Mouse (Mus musculus) lung, postnatal 25 days (tissue): ENCODE results near the gene Phactr2.

Experiments used
- DNase-seq: peaks from one replicate; pipeline ENCODE4 v3.0.0; 2022; ENCODE audit warnings: low spot score

Phactr2 gene

DNA sequence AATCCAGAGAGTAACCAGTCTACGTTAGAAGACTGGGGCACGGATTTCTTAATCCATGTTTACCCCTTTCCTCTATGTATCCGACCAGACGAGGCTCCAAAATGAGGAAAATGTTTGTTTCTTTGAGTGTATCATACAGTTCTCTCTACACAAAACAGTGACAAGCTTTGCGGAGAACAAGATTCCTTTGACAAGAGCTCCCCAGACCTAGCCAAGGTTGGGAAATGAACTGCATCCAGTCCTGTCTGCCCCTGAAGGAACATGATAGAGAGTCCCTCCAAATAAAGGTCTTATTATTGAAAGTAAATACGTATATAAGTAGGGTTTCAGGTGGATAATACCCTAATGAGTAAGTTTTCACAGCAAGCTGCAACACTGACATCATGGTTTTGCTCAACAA is 199.1 kb downstream of the Phactr2 start:
- no peak for DNase-seq

DNA sequence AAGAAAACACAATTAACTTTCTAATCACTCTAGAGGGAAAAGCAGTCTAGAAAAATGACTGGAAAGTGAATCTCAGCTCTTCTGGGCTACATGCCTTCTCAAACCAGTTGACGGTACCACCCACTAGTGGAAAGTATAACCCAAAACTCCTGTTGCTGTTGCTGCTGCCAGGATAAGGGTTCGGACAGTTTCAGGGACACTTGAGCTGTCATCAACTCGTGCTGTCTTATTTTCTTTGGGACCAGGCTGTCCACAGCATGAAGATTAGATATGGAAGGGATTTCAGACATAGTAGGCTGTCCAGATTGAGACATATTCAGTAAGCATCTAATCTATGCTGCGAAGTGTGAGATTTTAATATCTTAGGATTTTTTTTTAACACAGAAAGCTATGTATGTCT is 199.5 kb downstream of the Phactr2 start:
- DNase-seq, result no peak

DNA sequence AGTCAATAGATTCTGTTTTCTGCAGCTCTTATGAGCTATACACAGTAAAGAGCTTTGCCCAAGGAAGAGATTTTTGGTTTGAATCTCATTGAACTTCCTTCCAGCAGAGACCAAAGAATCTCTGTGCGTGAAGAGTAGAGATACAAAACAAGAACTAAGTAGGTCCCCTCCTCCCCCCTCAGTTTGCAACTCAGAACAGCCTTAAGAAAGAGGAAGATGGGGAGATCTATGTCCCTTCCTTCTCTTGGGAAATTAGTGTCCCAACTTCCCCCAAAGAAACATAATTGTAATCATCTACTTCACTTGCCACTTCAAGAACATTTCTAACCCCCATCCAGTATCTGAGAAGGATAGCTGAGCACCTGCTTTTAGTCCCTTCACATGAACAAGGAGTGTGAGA is 200.5 kb downstream of the Phactr2 start:
- no peak for DNase-seq

DNA sequence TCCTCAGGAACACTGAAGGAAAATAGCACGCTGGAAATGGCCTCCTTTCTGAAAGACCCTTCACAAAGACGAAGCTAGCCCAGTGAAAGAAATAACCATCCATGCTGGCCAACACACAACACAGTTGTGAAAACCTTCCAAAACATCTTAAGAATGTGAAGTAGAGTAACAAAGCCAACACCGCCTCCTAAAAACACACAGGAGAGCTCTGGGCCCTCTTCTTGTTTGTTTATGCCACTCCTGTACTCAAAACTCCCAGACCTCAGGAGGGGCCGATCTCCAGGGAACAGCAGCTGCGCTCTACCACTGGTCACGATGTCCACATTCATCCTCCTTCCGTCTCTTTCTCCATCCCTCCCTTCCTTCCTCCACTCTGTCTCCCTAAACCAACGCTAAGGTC is 202.5 kb downstream of the Phactr2 start:
- peak; percentile 54 for DNase-seq

DNA sequence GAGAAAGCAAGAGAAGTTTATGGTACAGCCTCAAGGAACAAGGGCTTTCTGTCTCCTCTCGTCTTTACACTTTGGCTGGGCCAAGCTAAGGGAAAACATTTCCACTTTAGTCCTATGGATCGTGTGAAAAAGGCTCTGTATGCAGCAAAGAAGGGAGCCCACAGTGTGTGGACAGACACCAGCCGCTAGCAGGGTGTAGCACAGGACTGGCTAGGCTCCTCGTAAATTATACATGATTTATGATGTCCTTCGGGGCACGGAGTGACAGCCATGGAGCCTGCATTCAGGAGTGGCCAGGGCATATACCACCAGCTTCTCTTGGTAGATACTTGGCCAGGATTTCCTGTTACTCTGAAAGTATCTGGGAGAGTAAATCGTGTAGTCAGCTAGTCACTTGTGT is 203.1 kb downstream of the Phactr2 start:
- DNase-seq, result no peak

DNA sequence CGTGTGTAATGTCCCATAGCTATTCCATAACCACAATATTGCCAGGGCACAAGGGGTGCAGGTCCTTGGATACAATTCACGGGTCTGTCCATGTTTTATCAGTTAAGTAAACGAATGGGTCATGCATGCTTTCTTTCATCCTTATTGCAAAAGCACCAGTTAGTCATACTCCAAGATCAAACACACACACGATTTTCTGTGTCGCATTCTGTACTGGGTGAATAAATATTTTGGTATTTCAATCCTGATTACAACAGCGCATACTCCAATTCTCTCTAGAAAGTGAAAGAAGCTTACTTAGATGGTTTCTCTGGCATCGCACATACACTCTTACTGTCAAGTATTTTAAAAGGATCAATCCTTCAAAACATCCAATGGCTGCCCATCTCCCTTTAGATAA is 203.9 kb downstream of the Phactr2 start:
- DNase-seq, result no peak

DNA sequence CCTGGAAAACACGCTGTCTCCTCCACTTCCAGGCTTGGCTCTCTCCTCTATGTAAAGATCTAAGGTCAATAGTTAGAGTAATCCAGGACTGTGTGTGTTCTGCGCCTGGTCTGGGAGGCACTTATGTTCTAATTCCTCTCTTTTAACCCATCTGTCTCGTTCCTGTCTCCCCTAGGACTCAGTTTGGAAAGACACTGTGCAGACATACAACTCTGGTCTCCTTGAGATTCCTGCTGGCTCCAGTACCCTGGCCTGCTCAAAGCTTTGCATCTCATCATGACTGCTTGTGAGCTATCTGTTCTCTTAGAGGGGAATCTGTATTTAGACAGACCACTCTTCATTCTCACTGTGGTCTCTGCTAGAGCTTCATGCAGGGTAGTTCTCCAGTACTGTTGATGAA is 215.0 kb downstream of the Phactr2 start:
- no peak for DNase-seq

DNA sequence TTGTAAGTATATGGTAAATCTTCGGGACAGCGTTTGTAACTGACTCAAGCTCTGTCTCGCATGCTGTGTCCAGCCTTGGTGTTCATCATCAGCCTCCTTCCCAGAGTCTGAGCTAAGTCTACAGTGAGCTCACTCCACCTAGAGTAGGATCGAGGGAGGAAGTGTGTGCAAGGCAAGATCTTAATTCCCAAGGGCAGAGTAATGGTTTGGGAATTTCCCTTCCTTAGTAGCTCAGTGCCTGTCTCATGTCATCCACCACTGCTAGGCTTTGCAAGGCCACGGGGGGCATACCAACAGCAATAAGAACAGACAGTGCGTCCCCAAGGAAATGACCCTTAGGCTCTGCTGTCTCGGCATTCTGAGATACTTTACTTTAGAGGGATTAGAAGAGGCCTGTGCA is 218.0 kb downstream of the Phactr2 start:
- peak; percentile 24 for DNase-seq

DNA sequence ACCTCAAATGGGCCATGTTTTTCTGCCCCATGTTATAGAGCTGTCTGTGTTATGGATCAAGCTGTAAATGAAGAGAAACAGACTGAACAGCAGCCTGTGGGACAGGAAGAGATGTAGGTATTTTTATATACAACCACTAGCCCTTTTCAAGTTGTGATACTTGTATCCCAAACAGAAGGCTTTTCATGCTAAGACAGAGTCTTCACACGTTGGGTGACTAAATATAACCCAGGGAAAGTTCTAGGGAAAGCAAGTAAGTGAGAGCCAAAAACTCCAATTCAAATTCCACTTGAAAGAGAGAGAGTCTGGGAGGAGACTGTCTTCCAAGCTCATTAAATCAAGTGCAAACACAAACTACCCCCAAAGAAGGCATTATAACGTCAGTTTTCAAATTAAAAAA is 223.9 kb downstream of the Phactr2 start:
- no peak for DNase-seq

DNA sequence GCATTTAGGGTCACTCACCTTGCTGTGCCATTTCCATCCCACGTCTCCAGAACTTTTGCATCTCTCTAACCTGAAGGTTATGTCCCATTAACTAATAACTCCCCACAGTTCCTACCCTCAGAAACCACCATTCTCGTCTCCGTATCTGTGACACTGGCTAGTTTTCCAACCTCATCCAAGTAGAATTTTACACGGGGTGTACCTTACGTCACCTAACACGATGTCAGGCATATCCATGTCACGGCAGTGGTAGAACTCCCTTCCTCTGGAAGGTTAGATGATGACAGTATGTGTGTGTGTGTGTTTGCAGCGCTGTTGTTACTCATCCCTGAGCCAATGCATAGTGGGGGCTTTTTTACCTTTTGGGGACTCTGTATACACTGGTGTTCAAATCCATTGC is 225.1 kb downstream of the Phactr2 start:
- no peak for DNase-seq

DNA sequence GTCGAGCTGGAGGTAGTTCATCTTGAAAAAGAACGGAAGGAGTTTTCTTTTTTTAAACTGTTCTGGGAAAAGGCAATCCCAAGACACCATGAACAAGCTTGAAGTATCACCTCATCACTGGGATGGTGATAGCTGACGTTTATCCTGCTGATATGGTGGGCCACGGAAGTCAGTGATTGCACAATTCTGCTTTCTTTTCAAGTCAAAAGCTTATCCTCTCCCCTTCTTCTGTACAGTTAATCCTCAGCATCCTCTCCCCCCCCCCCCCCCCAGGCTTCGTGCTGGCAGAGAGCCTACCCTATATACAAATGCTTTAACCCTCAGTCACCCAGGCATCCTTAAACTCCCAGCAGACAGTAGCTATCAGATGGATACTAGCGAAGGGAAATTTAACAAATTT is 228.5 kb downstream of the Phactr2 start:
- no peak for DNase-seq

DNA sequence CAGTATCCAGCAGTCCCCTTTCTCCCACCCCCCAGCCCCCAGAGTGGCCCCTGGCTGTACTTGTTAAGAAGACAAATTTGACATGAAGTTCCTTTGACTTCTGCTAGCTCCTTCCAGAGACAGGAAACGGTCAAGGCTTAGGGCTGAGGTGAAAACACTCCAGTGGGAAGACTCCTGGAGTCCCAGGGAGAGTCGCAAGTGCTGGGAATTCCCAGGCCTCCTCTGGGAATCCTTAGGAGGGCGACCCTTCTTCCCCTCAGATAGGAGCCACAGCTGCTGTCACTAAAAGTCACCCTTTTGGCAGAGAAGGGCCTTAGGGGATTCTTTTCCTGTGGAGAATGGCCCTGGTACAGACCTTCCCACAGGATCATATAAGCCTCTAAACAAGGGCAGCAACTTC is 230.0 kb downstream of the Phactr2 start:
- DNase-seq, result no peak

DNA sequence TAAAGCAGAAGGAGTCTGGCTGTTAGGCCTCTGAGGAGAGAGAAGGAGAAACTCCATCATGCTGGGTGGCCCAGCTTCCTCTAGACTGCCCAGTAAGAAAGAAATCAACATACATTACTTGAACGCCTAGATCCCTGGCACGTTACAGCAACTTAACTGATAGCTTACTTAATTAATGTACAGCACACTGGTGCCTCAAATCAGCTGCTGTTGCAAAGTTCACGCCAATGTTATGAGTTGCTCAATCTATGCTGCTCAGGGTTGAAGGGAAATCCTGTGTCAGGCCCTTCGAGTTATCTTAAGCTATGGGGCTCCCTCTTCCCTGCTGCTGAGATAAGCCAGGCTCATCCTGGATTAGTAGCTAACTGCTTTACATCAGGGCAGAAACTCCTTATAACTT is 233.8 kb downstream of the Phactr2 start:
- DNase-seq, result no peak

DNA sequence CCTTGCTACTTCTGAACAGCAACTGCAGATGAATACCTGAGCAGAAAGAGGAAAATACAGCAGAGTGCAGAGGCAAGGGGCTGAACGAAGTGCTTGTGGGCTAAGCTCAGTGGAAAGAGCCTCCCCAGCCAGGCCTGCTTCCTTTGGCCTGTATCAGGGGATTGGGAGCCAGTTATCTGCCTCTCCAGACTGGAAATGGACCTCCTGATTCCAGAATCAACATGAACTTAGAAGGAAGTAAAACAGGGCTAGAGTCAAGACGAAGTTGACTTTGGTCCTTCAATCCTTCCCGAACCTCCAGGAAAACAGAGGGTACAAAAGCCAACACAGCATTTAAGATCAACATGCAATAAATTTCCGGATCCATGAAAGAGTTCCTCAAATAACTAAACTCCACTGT is 236.0 kb downstream of the Phactr2 start:
- no peak for DNase-seq

DNA sequence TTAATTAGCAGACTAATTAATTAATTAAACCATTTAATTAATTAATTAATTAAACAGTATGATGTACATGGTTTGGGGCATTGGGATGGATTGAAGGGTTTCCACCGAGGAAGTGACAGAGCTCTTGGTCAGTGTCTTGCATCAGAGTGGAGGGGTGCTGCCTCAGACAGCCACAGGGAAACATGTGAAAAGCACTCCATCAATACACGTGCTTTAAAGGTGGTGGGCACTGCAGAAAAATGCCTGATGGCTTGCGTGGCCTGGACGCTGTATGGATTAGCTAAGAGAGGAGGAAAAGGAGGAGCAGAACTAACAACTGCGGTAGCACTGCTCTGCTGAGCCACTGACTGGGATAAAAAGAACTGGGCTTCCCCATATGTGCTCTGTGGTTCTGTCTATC is 237.3 kb downstream of the Phactr2 start:
- no peak for DNase-seq

DNA sequence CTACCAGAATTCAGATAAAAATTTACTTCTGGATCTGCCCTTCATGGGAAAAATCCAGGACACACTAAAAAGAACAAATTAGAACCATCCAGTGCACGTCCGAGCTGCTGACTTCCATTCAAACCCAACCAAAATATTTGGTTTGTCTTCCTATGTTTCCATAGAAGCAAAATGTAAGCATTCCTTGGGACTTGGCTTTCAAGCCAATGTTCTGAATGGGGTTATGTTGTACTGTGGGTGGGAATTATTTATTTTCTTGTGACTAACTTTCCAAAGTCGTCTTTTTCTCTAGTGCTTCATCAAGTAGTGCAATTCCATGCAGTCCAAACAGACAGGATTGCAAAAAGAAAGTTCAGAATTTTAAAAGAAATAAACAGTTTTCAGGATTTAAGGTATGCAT is 239.7 kb downstream of the Phactr2 start:
- DNase-seq, result no peak

DNA sequence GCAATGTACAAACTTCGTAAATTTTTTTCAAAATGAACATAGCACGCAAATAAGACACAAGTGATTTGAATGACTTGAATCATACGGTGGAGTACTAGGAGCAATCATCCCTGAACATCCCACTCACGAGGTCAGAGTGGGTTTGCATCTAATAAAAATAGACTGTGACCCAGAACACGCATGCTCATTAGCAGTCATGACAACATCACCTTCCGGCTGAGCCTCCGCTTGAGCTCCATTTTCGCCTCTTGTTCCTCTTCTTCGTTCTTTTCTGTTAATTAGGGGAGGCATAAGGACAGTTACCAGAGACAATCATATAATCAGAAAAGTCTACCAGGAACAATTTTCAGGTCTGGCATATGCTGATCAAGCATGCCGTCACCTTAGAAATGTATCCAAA is 240.3 kb downstream of the Phactr2 start:
- DNase-seq, result no peak

DNA sequence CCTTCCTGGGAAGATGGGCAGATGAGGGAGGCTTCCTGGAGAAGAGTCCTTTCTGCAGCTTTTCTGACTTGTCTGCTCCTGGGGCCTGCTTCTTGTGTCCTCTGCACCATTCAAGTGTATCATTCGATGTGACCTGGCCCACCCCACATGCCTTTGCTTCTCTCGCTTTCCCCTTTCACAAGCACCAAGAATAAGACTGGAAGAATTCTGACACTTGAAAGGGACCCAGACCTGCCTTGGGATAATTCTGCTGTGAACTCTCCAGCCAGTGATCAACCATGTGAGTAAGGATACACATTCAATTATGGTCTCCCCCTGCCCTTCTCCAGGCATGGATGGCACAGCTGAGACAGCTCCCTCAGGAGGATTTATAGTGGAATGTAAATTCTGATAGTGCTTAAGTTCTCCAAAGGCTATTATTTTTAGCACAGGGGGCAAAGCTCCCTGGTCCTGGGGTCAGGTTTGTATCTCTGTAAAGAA is 241.0 kb downstream of the Phactr2 start:
- DNase-seq, result no peak

DNA sequence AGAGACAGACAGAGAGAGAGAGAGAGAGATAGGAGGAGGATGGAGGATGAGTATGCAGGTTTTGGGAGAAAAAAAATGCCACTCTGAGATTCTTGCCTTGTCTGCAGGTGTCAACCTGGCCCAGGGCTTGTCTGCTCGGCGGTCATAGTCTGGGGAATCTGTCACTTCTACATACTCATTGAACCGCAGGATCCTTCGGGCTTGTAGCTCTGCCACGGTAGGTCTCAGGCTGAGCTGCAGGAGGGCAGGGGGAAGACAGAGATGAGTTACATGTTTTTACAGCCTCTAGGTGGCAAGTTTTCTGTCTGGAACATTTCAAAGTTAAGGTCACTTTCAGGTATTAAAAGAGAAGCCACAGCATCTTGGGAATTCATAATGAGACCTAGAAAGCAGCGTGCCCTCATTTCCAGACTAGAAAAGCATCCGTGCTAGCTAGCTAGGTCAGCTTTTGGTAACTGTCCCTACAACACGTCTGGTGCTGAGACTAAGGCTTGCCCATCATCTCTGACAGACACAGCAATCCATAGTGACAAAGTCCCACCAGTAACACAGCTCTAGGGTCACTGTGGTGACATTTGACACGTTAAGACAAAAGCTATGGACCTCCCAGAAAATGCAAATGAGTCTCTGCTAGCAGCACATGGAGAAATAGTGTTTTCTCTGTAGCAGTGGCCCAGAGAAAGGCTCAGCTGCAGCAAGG is 241.6 kb downstream of the Phactr2 start:
- no peak for DNase-seq

DNA sequence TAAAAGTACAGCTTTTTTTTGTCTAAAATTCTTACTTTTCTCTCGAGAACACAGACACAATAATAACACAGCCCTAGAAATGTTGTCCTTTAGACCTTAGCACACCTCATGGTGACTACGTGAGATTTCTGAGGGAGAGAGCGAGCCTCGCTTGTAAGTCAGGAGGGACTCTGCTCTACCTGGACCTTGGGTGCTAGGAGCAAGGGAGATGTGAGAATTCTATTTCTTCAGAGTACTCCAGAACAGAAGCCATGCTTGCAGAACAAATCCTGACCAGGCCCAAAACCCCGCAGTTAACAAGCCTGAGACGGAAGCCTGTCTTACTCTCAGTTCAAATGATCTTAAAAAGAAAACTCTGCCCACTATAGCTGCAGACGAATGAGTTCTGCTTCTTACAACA is 243.5 kb downstream of the Phactr2 start:
- DNase-seq, result no peak

DNA sequence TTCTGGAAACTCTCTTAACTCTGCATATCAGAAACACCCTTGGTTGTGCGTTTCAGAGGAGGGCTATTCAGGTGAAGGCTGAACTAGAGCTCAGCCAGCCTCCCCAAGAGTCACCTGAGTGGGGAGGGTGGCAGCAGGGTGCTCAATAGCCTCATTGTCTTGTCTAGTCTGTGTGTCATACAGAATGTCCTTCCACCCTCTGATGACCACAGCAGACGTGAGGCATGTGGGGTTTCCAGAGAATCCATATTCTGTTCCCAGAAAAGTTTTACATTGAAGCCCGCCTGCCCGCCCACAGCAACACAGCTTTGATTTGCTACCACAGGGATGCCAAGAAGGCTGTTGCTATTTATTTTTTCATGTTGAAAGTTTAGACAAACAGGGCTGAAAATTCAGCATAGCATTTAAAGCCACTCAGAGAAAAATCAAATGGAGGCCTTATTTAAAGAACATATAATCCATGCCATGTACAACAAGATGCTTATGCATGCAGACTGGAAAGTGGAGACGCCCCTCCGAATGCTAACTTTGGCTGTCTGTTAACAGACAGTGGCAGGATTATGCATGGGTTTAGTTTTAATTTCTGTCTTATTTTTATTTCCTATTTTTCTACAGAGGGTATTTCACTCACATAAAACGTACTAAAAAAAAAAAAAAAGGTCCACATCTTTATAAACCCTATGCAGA is 248.7 kb downstream of the Phactr2 start:
- DNase-seq, result no peak

DNA sequence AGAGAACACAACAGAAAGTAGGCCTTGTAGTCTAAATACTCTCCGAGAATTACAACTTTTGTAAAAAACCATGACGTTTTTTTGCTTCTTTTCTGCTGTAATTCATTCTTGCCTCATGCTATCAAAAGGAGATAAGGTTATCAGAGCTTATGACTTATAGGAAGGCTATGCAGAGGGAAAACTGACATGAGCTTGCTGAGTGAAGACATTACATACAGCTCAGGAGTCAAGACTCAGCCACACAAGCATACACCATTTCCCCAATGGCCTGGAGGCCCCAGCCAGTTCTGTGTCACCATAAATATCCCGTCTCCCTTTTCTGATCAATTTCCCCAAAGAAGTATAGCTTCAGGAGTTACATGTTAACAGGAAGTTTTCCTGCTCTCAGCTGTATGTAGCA is 252.1 kb downstream of the Phactr2 start:
- DNase-seq, result no peak

DNA sequence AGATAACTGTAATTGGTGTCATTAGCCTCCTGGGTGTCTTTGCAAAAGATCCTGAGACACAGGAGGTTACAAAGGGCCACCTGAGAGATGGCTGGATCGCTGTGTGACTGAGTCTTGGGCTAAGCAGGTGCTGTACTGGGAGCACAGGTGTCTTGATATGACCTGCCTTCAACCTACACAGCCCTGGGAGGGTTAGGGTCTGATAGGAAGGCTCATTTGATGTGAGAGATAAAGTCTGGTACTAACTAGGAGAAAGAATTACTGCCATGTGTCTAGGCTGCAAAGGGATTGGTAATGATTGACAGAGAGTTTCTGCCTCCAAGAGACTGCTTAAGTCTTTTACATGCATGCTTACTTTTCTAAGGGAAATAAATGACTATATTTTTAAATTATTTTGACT is 254.2 kb downstream of the Phactr2 start:
- DNase-seq, result no peak

DNA sequence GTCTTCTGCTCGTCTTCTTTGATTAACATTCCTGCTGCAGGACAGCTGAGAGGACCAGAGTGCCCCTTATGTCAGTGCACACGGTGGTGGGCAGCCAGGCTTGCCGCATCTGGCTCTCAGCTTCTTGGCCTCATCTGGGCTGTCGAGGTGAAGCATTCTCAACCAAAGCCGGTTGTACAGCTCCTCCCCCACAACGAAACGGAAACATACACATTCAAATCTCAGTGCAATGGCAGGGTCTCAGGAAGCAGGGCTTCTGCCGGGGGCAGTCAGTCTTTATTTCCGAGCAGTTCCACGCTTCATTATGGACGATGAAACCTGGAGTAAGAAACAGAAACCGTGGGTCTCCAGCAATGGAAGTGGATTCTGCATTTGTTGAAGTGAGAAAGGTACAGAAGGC is 260.3 kb downstream of the Phactr2 start:
- no peak for DNase-seq
